Mouse (Mus musculus): ENCODE data around the gene Whamm.

Whamm gene

DNA sequence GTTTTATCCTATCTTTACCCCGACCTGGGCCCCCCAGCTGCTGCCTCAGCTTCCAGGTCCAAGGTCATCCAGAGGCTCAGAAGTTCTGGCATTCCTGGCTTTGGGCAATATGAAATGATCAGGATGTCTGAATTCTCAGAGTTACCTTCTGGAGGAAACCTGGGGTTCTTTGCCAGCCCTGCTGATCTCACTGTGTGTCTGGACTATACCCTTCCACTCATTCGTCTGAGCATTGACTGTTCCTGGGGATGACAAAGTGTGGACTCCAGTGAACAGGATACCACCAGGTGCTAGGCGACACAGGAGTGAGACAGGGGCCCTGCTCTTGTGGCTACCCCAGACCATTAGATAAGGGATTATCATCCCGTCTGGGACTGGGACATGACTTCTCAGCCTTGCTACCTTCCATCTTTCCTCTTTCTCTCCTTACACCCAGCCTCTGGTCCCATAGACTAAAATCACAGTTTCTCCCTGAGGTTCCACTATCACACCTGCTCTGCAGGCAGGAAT lies 7.5 kb upstream of the Whamm start:
- no peak for DNase-seq (ENCODE audit: low read depth)

DNA sequence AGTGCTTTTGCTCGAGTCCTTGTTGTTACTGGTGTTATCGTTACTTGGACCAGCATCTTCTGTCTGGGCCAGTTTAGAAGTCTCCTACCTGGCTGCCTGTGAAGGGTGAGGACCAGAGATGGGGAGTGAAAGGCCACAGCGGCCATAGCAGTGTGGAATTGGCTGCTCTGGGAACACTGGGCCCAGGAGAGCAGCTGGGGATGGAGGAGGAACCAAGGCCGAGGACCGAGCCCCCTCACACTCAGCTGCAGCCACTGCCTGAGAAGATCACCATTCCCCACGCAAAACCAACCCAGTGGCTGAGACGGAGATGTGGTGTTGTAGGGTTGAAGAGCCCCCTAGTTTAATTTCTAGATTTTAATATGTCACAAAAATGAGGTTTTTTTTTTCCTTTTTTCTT lies 6.3 kb upstream of the Whamm start:
- no peak for DNase-seq (ENCODE audit: low read depth)

DNA sequence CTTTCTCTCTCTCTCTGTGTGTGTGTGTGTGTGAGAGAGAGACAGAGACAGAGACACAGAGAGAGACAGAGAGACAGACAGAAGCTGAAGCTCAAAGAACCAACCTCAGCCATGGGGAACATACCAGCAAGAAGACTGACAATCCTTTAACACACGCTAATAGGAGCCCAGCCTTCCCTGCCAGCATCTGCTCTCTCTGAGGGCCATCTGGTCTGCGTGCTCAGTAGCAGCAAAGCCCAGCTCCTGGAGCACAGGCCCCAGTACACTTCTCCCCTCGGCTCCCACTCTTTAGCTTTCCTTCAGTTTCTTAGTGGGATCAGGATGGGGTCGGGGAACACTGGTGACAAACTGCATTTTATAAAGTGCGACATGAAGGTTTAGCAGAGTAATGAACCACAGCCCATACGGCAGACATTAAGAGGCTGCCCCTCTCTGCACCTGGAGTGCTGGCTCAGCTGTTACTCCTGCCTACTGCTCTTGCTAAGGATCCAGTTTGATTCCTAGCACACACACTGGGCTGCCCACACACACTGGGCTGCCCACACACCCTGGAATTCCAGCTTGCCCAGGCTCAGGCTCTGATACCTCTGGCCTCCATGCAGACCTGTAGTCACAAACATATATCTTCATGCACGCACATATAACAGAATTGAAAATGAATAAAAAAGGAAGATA lies 5.5 kb upstream of the Whamm start:
- DNase-seq (ENCODE audit: low read depth) = no peak

DNA sequence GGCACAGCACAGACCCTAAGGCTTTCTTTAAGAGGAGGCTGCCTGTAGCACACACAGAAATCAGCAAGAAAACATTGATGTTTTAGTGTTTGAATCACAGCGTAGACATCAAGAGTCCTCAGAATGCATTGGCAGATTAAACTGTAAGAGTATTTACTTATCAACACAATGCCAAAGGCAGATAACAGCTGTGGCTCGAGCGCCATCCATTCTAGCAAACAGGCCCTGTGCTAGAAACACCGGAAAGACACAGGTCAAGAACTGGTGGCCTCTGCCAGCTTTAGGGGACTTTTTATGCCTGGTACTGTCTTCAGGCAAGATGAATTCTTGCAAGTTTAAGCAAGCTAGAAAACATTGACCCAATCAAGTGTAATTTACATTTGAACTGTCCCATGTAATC lies 4.7 kb upstream of the Whamm start:
- DNase-seq (ENCODE audit: low read depth) = no peak

DNA sequence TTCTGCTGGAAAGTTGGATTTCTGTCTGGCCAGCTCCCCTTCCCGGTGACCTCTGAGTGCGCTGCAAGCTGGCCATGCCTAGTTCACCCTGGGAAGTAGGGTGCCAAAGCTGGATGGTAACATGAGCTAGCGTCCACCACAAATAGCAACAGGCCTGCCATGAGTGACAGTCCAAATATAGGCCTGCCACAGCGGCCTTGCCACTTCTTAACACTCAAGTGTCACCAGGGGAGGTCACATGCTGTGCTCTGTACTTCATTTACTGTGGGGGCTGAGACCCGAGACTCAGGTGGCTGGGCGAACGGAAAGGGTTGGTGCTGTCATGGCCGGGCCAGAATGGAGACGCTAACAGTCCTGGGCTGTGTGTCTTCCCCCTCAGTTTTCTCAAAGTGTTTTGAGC lies 4.2 kb upstream of the Whamm start, which contains the start of gene Fsd2:
Gene Fsd2, minus strand, starts transcription at position 53 of the 400 bp plus-strand sequence.
- no peak for DNase-seq (ENCODE audit: low read depth)

DNA sequence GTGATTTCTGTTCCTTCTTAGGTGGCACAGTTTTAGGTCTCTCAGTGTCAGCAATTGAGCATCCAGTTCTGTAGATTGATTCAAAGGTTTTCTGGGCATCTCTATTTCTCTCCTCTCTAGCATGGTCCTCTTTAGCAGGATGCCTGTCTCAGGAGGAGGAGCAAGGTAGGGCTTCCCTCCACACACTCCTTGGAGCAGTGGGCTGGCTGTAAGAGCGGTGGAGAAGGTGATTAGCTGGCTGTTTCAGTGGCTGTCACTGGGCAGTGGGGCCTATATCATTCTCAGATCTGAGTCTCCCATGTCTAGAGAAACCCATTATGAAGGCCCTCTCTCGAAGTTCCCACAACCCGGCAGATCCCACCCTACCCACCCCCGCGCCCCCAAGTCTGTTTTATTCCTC lies 3.7 kb upstream of the Whamm start:
- DNase-seq (ENCODE audit: low read depth) = no peak

DNA sequence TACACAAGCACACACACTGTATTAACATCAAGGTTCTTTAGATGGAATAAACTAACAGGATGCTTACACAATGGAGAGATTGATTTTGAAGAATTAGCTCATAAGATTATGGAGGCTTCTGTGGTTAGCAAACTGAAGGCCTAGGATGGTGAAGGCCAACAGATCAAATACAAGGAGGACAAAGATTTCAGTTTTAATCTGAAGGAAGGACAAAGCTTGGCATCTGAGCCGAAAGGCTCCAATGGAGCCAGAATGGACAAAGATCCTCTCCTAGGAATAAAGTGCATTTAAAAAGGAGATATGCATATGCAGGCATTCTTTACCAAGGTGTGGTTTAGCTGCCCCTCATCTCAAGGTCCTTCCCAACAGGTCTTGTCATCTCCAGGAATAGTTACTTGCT lies 1.2 kb upstream of the Whamm start:
- DNase-seq (ENCODE audit: low read depth) = no peak

DNA sequence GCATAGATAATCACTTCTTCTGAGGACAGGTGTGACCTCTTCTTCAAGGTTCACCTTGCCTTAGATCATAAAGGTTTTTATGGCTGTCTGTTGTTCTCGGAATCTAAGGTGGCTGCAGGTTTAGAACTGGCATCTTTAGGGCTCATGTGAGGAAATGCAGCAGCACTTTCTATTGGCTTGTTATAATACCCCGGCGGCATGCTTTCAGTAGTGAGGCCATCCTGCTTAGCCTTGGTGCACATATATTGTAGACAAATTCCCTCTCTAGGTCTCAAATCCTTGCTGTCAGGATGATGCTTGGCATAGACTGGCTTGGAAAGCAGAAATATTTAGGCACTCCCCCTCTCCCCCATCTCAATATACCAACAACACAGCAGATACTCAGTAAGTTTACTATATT lies 795 bp upstream of the Whamm start:
- no peak for DNase-seq (ENCODE audit: low read depth)

DNA sequence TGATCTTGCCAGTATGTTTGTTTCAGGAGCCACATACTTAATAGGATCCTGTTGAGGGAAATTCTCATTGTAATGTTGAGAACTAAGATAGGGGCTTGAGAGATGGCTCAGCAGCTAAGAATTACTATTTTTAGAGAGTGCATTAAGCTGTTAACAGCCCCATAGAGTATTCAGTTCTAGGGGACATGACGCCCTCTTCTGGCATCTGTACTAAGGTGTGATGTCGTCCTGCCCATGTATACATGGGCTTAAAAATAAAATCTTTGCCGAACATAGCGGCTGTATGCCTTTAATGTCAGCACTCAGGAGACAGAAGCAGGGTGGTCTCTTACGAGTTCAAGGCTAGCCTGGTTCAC lies 336 bp upstream of the Whamm start:
- DNase-seq (ENCODE audit: low read depth) = no peak

DNA sequence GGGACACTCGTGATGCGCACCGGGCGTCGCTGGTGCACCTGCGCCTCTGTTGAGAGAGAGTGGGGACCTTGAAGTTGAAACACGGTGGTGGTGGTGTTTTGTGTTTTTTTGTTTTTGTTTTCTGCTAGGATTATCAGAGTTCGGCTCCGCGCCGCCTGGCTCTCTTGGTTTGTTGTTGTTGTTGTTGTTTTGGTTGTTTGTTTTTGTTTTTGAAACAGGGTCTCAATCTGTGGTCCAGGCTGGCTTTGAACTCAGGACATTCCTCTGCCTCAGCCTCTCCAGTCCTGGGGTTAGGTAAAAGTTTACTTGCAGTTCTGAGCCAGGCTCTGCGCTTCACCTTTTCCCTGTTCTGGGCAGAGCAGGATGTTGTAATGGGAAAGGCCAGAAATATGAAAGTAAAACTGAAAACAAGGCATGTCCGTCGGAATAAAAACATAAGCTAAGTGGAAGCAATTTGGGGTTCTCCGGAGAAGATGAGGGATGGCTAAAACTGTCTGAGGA lies 925 bp downstream of the Whamm start:
- no peak for DNase-seq (ENCODE audit: low read depth)

DNA sequence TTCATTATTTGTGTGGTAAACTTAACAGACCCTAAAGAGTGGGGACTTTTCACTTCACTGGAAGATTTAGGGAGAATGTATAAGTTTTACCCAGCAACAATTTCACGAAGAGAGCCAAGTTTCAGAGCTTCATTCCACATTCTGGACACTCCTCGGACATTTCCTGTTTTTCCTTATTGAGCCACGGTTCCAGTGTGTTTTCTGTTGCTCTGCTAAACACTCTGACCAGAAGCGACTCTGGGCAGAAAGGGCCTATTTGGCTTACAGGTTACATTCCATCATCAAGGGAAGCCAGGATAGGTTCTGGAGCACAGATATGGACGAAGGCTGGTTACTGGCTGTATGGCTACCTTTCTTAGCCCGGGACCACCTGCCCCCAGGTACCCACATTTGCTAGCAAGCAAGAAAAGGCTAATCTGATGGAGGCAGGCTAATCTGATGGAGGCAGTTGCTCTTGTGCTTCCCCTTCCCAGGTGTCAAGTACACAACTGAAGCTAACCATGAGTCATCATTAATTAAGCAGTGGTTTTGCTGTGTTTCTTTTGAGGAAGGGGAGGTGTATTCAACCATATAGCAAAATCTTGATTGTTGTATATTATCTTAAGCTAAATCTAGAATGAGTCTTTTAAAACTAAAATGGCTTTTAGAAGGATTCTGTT lies 1.7 kb downstream of the Whamm start:
- no peak for DNase-seq (ENCODE audit: low read depth)

DNA sequence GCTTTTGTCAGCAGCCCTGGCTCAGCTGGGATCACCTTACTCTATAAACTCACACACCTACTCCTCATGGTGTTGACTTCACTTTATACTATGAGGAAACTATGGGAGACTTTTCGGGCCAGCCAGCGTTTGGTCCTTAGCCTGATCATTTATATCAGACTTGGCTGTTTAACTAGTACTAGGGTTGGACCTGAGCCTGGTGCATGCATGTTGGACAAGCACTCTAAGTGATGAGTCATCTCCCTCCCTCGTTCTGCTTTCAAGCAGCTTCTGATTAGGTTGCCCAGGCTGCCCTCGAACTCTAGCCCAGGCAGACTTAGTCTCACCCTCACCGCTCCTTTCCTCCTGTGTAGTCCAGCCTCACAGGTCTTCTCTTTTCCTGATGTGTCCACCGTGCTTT lies 2.3 kb downstream of the Whamm start:
- peak; percentile 44 for DNase-seq (ENCODE audit: low read depth)

DNA sequence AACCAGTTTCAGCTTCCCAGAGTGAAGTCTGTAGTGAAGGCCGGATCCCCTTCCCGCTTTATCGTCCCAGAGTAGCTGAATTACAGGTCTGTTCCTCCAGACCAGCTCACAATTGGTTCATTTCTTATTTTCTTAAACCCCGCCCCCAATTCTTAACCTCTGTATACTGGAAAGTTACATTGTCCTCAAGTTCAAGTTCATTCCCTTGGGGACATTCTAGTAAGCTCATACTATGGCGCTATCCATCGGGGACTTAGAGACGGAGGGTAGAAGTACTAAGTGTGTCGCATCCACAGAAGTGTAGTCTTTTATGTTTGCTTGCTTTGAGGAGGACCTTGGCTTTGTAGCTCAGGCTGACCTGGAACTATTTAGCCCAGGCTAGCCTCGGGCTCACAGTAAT lies 2.8 kb downstream of the Whamm start:
- no peak for DNase-seq (ENCODE audit: low read depth)

DNA sequence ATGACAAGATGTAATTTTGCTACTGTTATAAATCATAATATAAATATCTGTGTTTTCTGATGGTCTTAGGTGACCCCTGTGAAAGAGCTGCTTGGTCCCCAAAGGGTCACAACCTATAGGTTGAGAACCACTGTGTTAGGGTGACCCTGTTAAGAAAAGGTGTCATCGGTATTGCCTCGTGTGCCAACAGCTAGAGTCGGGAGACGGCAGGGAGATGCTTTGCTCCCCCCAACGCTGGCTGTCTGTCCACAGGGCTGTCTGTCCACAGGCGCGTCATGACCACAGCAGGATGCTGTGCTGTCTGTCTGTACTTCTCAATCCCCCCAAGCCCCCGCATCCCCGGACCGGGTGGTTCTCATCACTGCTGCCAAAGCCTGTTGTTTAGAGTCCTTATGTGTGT lies 4.5 kb downstream of the Whamm start:
- no peak for DNase-seq (ENCODE audit: low read depth)

DNA sequence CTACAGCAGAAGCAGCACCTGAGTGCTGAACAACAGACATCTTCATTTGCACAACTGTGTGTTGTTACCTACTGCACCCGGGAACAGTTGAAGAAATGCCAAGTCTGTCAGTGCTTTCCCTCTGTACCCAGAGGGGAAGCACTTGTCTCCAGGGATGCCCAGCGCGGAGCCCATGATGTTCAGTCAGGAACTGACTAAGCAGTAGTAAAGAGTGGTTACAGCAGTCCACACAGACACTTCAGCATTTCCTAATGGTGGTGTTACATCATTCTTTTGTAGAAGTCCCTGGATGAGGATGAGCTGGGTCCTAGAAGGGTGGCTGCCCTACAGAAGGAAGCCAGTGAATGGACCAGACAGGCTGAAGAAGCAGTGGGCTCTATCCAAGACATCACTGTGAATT lies 6.8 kb downstream of the Whamm start:
- DNase-seq (ENCODE audit: low read depth) = no peak

DNA sequence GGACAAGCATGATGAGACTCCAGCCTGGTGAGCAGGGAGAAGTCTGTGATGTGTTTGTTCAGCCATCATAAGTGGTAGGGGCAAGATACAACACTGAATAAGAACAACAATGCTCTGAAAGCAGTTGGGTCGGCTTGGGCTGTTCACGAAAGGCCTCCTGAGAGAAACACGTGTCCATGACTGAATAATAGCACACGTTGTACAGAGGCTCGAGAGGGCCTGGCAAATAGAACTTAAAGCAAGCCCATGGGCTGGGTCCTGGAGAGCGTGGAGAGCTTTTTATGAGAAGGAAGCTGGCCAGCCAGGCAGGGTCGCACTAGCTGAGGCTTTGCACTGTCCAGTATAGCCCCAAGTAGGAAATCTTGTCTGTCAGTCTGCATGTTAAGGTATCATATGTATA lies 7.3 kb downstream of the Whamm start:
- DNase-seq (ENCODE audit: low read depth) = no peak

DNA sequence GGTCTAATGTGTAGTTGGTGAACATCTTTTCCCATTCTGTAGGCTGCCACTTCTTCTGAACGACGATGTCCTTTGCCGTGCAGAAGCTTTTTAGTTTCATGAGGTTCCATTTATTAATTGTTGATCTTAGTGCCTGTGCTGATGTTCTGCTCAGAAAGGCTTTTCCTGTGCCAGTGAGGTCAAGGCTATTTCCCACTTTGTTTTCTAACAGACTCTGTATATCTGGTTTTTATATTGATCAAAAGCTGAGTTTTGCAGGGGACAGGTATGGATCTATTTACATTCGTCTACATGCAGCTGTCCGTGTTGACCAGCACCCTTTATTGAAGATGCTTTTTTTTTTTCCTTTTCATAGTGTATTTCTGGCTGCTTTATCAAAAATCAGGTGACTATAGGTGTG lies 8.2 kb downstream of the Whamm start:
- no peak for DNase-seq (ENCODE audit: low read depth)

DNA sequence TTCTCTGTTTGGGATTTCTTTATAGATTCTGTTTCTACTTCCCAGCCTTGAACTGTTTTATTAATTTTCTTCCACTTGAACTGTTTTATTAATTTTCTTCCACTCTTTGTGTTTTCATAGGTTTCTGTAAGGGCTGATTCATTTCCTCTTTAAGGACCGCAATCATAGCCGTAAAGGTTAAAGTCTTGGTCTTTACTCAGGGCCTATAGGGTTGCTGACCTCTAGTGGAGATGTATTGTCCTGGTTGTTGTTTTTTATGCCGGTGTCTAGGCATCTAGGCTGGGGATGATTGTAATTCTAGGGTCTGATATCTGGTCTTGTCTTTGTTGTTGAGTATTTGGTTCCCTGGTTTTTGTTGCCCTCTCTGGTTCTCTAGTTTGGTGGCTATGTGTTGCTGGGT lies 12.4 kb downstream of the Whamm start:
- no peak for DNase-seq (ENCODE audit: low read depth)

DNA sequence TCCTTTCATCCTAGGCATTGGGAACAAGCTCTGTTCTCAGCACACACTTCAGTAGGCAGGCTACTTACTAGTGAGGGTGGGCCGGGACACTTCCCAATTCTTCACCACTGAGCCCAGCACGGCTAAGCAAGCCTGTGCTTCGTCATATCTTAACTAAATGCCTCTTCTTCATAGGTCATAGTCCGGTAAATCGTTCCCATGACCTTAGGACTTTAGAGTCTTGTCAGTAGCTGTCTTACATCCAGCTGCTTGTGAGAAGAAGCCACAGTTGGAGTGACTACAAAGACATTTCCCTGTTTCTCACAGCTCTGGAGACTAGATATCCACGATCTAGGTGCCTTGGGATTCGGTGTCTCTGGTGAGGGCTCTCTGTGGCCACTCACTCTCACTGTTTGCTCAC lies 14.3 kb downstream of the Whamm start:
- no peak for DNase-seq (ENCODE audit: low read depth)

DNA sequence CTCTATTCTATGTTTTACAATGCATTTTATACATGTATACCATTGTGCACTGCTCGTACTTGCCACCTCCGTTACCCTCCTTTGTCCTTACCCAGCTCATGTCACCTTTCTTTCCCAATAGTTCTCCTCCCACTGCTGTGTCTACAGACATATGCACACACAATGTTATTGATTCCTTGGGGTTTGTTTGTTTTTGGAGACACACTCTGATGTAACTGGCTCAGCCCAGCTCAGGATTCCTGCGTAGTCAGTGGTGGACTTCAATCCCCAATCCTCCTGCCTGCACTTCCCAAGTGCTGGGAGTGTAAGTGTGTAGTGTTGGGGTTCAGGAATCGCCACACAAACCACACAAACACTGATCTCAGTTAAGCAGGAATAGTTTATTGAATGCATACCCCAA lies 16.2 kb downstream of the Whamm start:
- DNase-seq (ENCODE audit: low read depth) = no peak

DNA sequence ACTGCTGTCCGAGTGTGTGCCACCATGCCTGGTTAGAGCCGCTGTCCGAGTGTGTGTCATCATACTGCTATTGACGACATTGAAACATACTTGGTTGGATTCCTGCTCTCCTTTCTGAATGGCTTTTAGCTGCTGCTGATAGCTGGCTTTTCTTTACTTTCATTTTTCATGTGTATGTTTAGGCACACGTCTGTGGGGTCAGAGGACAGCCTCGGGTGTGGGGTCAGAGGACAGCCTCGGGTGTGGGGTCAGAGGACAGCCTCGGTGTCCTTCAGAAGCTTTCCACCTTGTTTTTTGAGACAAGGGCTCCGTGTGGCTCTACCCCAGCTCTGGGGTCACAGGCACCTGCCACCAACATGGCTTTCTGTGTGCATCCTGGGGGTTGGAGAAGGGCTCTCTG lies 21.6 kb downstream of the Whamm start:
- no peak for DNase-seq (ENCODE audit: low read depth)

DNA sequence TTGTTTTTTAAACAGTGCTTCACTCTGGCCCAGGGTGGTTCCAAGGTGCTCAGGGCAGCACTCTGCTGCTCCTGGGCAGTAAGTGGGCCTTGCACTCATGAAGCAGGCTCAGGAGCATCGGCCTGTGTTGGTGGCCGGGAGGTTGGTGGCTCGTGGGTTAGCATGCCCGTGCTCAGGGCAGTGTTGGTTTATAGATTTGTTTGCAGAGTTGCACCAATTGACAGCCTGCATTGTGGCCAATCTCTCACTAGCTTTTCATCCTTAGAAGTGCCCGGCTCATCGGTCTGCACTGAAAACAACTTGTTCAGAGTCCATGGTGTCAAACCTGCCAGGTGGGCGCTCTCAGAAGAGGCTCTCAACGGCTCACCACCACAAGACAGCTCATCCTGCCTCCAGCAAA lies 22.3 kb downstream of the Whamm start:
- DNase-seq (ENCODE audit: low read depth) = no peak

DNA sequence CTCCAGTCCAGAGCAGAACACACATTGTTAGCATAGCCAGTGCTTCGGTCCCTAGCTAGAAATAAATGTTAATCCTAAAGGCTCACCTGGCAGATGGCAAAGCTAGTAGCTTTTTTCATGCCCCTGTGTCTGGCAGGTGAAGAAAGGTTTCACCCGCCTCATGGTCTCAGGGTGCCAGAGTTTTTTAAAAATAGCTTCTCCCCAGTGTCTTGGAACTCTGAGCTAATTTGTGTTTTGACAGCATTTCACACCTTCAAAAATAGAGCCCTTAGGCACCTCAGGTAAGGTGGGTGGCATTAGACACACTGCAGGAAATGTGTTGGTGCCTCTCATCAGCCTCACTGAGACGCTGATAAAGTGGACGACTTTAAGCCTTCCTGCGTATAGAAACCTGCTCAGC lies 24.0 kb downstream of the Whamm start:
- no peak for DNase-seq (ENCODE audit: low read depth)

DNA sequence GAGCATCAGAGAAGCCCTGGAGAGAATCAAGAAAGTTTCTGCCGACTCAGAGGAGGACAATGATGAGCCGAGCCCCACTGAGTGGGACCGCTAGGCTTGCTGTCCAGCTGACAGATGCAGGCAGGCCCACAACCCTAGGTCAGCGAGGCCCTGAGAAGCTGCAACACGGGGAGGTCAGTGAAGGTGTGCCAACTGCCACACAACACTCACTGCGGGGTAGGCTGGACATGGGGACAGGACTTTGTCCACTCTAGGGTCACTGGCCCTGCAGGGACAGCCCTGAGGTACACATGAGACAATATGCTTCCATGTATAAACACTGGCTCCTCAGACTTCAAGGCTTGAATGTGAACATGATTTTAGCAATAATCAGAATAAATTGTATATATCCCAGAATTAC lies 25.0 kb downstream of the Whamm start:
- DNase-seq (ENCODE audit: low read depth) = no peak
